Mouse (Mus musculus) midbrain, embryonic 14.5 days (tissue): ENCODE data around the gene Synpo2l. TPM values are rescaled to one million over a fixed set of nuclear protein-coding genes. Genes with fewer than 3 reads are reported as not detected.
A peak's percentile ranks its signal among the peaks of the same experiment; 100 is the strongest.

ENCODE experiments used
- ATAC-seq: fragments of 200-750 bp; cut with Nextera tagmentation; 2 replicates; pipeline ENCODE4 v1.8.0; 2017; ENCODE audit warnings: moderate number of reproducible peaks, moderate library complexity; ENCODE audit not compliant: low FRiP score, low TSS enrichment
- DNase-seq: peaks from one replicate; pipeline ENCODE4 v3.0.0-alpha.2; 2015
- H3K27ac ChIP-seq: fragments of 300-500 bp; sonication (generic); replicated peaks from 2 replicates; pipeline ENCODE4 v1.5.1; 2014; ENCODE audit warnings: mild to moderate bottlenecking, low read depth, low read length, moderate library complexity
- H3K27me3 ChIP-seq: fragments of 300-500 bp; sonication (generic); 2 replicates; pipeline ENCODE4 v1.6.1; 2014; ENCODE audit warnings: low read length, control low read depth, mixed read lengths; ENCODE audit not compliant: control insufficient read depth, insufficient read depth
- H3K36me3 ChIP-seq: fragments of 300-500 bp; sonication (generic); 2 replicates; pipeline ENCODE4 v1.6.1; 2014; ENCODE audit warnings: low read length, control low read depth; ENCODE audit not compliant: control insufficient read depth, insufficient read depth
- H3K4me1 ChIP-seq: fragments of 300-500 bp; sonication (generic); 2 replicates; pipeline ENCODE4 v1.6.1; 2014; ENCODE audit warnings: mild to moderate bottlenecking, antibody characterized with exemption, low read length, control low read depth; ENCODE audit not compliant: control insufficient read depth, insufficient read depth
- H3K4me2 ChIP-seq: fragments of 300-500 bp; sonication (generic); 2 replicates; pipeline ENCODE4 v1.6.1; 2014; ENCODE audit warnings: mild to moderate bottlenecking, low read length, moderate library complexity
- H3K4me3 ChIP-seq: fragments of 300-500 bp; sonication (generic); replicated peaks from 2 replicates; pipeline ENCODE4 v1.5.1; 2014; ENCODE audit warnings: low read depth, low read length
- H3K9ac ChIP-seq: fragments of 300-500 bp; sonication (generic); replicated peaks from 2 replicates; pipeline ENCODE4 v1.6.1; 2014; ENCODE audit warnings: mild to moderate bottlenecking, low read length, moderate library complexity
- H3K9me3 ChIP-seq: fragments of 300-500 bp; sonication (generic); 2 replicates; pipeline ENCODE4 v1.6.1; 2016; ENCODE audit warnings: low read length, control low read depth, mixed read lengths; ENCODE audit not compliant: control insufficient read depth
- WGBS: fragments of 180-500 bp; shearing (Covaris S2); extraction: QIAGEN DNeasy Blood & Tissue Kit; methylation state at CpG from one replicate; pipeline ENCODE4 v1.1.7; 2014; 5-methylcytosine and 5-hydroxymethylcytosine counted together
- polyA plus RNA-seq: library from polyadenylated mRNA; unstranded; fragments of >200 nt; fragmentation: Nextera tagmentation; extraction: Ambion mirVana; gene quantifications from 2 replicates; pipeline ENCODE4 v1.2.1, GENCODE M21; 2014

Synpo2l gene
- polyA plus RNA-seq, 1 experiment from 2014 or later: 0.09 TPM

GRCm38 (mm10) chr14:20700362-20700761 lies 32.2 kb upstream of the Synpo2l start:
- DNase-seq (no peak), ATAC-seq (no peak)
- H3K4me1 ChIP-seq: peaks cover 61% of the 10 kb centered on the region
- peaks cover 16% of the 10 kb centered on the region for H3K36me3 ChIP-seq
- no peaks in the 10 kb centered on the region for H3K27me3 ChIP-seq
- H3K4me3 ChIP-seq: no peak overlapping the region
- H3K4me2 ChIP-seq: no peak overlapping the region
- no peak overlapping the region for H3K27ac ChIP-seq
- no peaks in the 10 kb centered on the region for H3K9me3 ChIP-seq
- WGBS: 88% methylated on average over 3 of the region's 3 CpGs
- 0 out of 2 replicates have a peak overlapping the region, but pooled peaks have one; percentile 12 for H3K9ac ChIP-seq

DNA sequence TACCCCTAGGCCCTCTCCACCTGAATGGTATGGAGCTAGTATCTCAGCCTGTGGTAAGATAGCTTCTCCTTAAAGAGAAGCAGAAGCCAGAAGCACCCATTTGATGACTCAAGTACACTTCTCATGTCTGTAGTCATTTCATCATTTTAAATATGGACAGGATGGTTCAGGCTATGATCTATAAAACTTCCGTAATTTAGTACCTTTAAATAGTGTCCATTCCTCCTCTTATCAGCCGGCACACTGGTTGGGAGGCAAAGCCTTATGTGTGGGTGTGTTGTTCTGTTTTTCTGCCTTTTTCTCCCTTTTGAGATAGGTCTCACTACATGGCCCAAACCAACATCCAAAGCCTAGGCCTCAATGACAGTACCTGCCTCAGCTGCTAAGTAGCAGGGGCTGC lies 30.4 kb upstream of the Synpo2l start:
- no peaks in the 10 kb centered on the region for H3K27me3 ChIP-seq
- WGBS: 90% methylated on average over 2 of the region's 2 CpGs
- DNase-seq (no peak), ATAC-seq (no peak)
- no peaks in the 10 kb centered on the region for H3K9me3 ChIP-seq
- no peak overlapping the region for H3K27ac ChIP-seq
- H3K4me2 ChIP-seq: peak overlapping the region; percentile 67
- no peak overlapping the region; the same call in 1 of the 2 replicates for H3K9ac ChIP-seq
- peaks cover 62% of the 10 kb centered on the region for H3K4me1 ChIP-seq
- H3K36me3 ChIP-seq: peaks cover 12% of the 10 kb centered on the region
- no peak overlapping the region for H3K4me3 ChIP-seq

- ATAC-seq (no peak), DNase-seq (peak; percentile 79)
- Histone ChIP-seq H3K4me1 (peaks cover 58% of the 10 kb centered on the region), H3K27ac (no peak overlapping the region), H3K4me2 (peak overlapping the region; percentile 67), H3K27me3 (no peaks in the 10 kb centered on the region), H3K36me3 (peaks cover 28% of the 10 kb centered on the region), H3K9ac (peak overlapping the region; percentile 27; the same call in 1 of the 2 replicates), H3K9me3 (no peaks in the 10 kb centered on the region), H3K4me3 (peak overlapping the region; percentile 86)
- WGBS: 13% methylated on average over 1 of the region's 1 CpGs
Observed at GRCm38 (mm10) chr14:20696986-20697385, 28.8 kb upstream of the Synpo2l start.

DNA sequence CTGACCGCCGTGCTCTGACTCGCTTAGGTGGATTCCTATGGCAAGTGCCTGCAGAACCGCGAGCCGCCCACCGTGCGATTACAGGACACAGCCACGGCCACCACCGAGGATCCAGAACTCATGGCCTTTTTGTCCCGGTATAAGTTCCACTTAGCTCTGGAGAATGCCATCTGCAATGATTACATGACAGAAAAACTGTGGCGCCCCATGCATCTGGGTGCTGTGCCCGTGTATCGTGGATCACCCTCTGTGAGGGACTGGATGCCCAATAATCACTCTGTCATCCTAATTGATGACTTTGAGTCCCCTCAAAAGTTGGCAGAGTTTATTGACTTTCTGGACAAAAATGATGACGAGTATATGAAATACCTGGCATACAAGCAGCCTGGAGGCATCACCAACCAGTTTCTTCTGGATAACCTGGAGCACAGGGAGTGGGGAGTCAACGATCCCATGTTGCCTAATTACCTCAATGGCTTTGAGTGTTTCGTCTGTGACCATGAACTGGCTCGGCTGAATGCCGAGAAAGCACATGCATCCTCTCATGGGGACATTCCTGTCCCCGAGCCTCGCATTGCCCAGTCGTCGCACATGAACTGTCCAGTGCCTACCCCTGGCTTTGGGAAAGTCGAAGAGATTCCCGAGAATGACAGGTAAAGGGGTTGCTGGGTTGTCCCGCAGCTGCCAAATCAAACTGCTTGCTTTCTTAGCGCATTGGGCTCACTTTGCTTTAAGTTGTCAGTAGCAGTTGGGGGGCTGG lies 27.8 kb upstream of the Synpo2l start:
- ATAC-seq (no peak; the same call in 1 of the 2 replicates), DNase-seq (peak; percentile 11)
- peaks cover 38% of the 10 kb centered on the region for H3K36me3 ChIP-seq
- H3K27me3 ChIP-seq: no peaks in the 10 kb centered on the region
- peak overlapping the region; percentile 86 for H3K4me3 ChIP-seq
- peak overlapping the region; percentile 88 for H3K9ac ChIP-seq
- peak overlapping the region; percentile 67 for H3K4me2 ChIP-seq
- no peaks in the 10 kb centered on the region for H3K9me3 ChIP-seq
- H3K4me1 ChIP-seq: peaks cover 49% of the 10 kb centered on the region
- peak overlapping the region; percentile 98 for H3K27ac ChIP-seq
- 12% methylated on average over 27 of the region's 27 CpGs for WGBS

GRCm38 (mm10) chr14:20694884-20695760 lies 27.0 kb upstream of the Synpo2l start, which contains the start of gene Fut11:
Gene Fut11 (plus strand): TSS chr14:20694968.
- peak within 1 kb of the TSS; percentile 86 for H3K4me3 ChIP-seq
- H3K27me3 ChIP-seq: no peaks in the 10 kb centered on the region
- DNase-seq (peak; percentile 95), ATAC-seq (peak; percentile 91)
- H3K9ac ChIP-seq: peak within 1 kb of the TSS; percentile 88
- peak within 1 kb of the TSS; percentile 98 for H3K27ac ChIP-seq
- H3K9me3 ChIP-seq: no peaks in the 10 kb centered on the region
- under 1% methylated on average over 109 of the region's 111 CpGs for WGBS
- peaks cover 46% of the 10 kb centered on the region for H3K36me3 ChIP-seq
- H3K4me2 ChIP-seq: peak within 1 kb of the TSS; percentile 67
- peaks cover 44% of the 10 kb centered on the region for H3K4me1 ChIP-seq

- DNase-seq: no peak
- 49% methylated on average over 13 of the region's 13 CpGs for WGBS
- peaks cover 54% of the 10 kb centered on the region for H3K36me3 ChIP-seq
Observed at GRCm38 (mm10) chr14:20694185-20694883, 26.2 kb upstream of the Synpo2l start.

DNA sequence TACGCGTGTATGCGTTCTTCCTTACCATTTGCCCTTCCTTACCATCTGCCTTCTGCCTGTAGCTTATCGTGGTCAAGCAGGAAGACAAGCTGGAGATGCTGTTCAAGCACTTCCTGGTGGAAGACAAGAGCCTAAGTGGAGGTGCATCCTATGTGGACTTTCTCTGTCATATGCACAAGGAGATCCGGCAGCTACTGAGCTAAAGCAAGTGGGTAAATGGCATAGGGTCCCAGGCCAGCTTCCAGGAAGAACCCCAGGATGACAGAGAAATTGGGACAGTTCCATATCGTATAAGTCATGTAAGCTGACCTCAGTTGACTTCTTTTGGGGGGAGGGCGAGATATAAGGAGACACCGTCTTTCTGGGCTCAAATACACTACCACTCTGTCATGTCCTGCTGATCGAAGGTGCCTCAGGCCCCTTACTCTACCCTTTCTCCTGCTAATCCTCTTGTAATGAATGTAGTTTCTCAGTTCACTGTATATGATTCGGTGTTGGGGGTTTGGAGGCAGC lies 25.5 kb upstream of the Synpo2l start:
- ATAC-seq: no peak
- H3K27me3 ChIP-seq: no peaks in the 10 kb centered on the region
- no peak overlapping the region for H3K27ac ChIP-seq
- no peaks in the 10 kb centered on the region for H3K9me3 ChIP-seq
- H3K4me3 ChIP-seq: no peak overlapping the region
- peaks cover 34% of the 10 kb centered on the region for H3K4me1 ChIP-seq
- peaks cover 60% of the 10 kb centered on the region for H3K36me3 ChIP-seq
- no peak overlapping the region for H3K4me2 ChIP-seq
- WGBS: 97% methylated on average over 10 of the region's 10 CpGs
- DNase-seq: no peak
- H3K9ac ChIP-seq: no peak overlapping the region

More at GRCm38 (mm10) chr14:20694185-20694883, 26.2 kb upstream of the Synpo2l start:
- H3K27ac ChIP-seq: peak overlapping the region; percentile 98
- no peaks in the 10 kb centered on the region for H3K9me3 ChIP-seq
- ATAC-seq: peak; percentile 16; the same call in 1 of the 2 replicates
- H3K4me1 ChIP-seq: peaks cover 41% of the 10 kb centered on the region
- peak overlapping the region; percentile 86 for H3K4me3 ChIP-seq
- H3K27me3 ChIP-seq: no peaks in the 10 kb centered on the region
- peak overlapping the region; percentile 88 for H3K9ac ChIP-seq
- peak overlapping the region; percentile 67 for H3K4me2 ChIP-seq

DNA sequence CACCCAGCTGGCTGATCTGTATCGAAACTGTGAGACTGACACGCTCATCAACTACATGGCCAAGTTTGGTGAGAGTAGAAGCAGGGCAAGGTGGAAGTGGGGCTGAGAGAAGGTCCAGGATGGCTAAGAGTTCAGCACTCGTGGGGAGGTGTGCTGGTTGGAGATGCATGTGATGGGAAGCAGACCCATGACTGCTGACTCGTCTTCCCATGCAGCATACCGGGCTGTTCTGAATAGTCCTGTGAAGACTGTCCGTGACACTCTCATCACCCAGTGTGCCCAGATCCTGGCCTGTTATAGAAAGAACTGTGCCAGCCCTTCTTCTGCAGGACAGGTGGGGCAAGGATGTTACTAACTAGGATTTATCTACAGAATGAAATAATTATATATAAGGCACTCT lies 23.6 kb upstream of the Synpo2l start:
- Histone ChIP-seq H3K9ac (no peak overlapping the region), H3K9me3 (no peaks in the 10 kb centered on the region), H3K4me3 (no peak overlapping the region), H3K27me3 (no peaks in the 10 kb centered on the region), H3K36me3 (peaks cover 76% of the 10 kb centered on the region), H3K4me2 (no peak overlapping the region), H3K27ac (no peak overlapping the region), H3K4me1 (peaks cover 15% of the 10 kb centered on the region)
- 97% methylated on average over 6 of the region's 6 CpGs for WGBS
- DNase-seq (no peak), ATAC-seq (no peak)
